Mouse (Mus musculus): ENCODE data around the gene A430078G23Rik.

- TF ChIP-seq HCFC1 (IDR thresholded peaks at IDR 0.05; ENCODE audit: borderline replicate concordance, insufficient read depth, low read length): no peak
- no peak for TF ChIP-seq ZNF384 (IDR thresholded peaks at IDR 0.05; ENCODE audit: low read depth, low read length)
- TF ChIP-seq ZC3H11A (IDR thresholded peaks at IDR 0.05; ENCODE audit: borderline replicate concordance, low read depth, low read length): no peak
- no peak for TF ChIP-seq CHD2 (IDR thresholded peaks at IDR 0.05; ENCODE audit: low read depth, low read length)
Measured at GRCm38 (mm10) chr8:3420105-3420706, 67.0 kb downstream of the A430078G23Rik start.

Measured in ES-E14 (cell line).